Mouse (Mus musculus): Measurements from ENCODE around the gene Tnnt2.

- peak; percentile 97 for TF ChIP-seq CTCF (IDR thresholded peaks at IDR 0.05)
- no peak for TF ChIP-seq POLR2A (IDR thresholded peaks at IDR 0.05; ENCODE audit: insufficient read depth, low read depth, low read length)
Observed at GRCm38 (mm10) chr1:135789815-135790214, 46.3 kb upstream of the Tnnt2 start.

All from heart, adult 2 months (tissue).